Mouse (Mus musculus) olfactory bulb, adult 2 months (tissue): ENCODE measurements around the gene Rufy3.

Experiments used
- CTCF ChIP-seq: fragments of 200-500 bp; IDR thresholded peaks from 2 replicates; pipeline ENCODE4 v1.5.1; 2012; ENCODE audit warnings: low read depth, mild to moderate bottlenecking, low read length, moderate library complexity; ENCODE audit not compliant: insufficient read depth
- POLR2A ChIP-seq: fragments of 200-500 bp; IDR thresholded peaks from 2 replicates; pipeline ENCODE4 v1.6.1; 2012; ENCODE audit warnings: mild to moderate bottlenecking, low read depth, low read length, moderate library complexity; ENCODE audit not compliant: insufficient read depth

DNA sequence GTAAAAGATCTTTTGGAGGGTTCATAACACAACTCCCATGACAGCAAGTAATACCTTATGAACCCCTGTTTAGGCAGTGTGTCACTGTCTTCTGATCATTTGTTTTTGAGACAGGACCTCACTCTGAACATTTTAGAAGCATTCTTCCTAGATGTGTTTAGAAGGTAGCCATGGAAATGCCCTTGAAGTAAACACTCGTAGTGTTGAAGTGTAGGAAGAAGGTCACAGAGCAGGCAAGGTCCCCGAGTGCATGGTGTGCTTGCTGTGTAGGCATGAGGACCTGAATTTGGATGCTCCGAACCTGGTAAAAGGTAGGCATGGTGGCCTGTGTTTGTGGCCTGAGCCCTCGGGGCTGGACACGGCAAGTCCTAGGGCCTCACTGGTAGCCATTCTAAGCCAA, 66.7 kb downstream of the Rufy3 start:
- TF ChIP-seq CTCF (no peak), POLR2A (no peak)
